7 mouse cellular contexts compared by ENCODE assay signal in genomic region chr9:74109761-74110460, GRCm38 (mm10). TPM values are rescaled to one million over a fixed set of nuclear protein-coding genes. Genes with fewer than 3 reads are reported as not detected.
A peak's percentile ranks its signal among the peaks of the same experiment; 100 is the strongest.
DNase-seq lines count a peak whose midpoint lies in the region; ATAC-seq and TF ChIP-seq lines count a peak whose summit lies in the region.

Wdr72 (plus strand) TSS chr9:74110356.

- peak; percentile 42 for DNase-seq in embryo, embryonic 9.5 days (ENCODE audit: extremely low spot score)
- DNase-seq in lung, postnatal 0 days (ENCODE audit: low spot score) = peak; percentile 48
- no peak for DNase-seq in layer of hippocampus, adult 8-10 months (ENCODE audit: low spot score in 2 of 2)
- DNase-seq in left cerebral cortex, postnatal 36 days (ENCODE audit: low spot score in 2 of 2) = no peak

- ATAC-seq in forebrain, embryonic 15.5 days (replicated peaks) = no peak
- ATAC-seq in kidney, embryonic 15.5 days (replicated peaks; ENCODE audit: low FRiP score) = peak; percentile 92
- ATAC-seq in lung, postnatal 0 days = peak; percentile 70; the same call in 1 of the 2 replicates
- peak; percentile 85; the same call in 1 of the 2 replicates for ATAC-seq in stomach, embryonic 15.5 days (ENCODE audit: insufficient read depth, low FRiP score, low read depth)

- no peak within 1 kb of the TSS for H3K27ac ChIP-seq in forebrain, embryonic 15.5 days (replicated peaks)
- no peak within 1 kb of the TSS for H3K27ac ChIP-seq in kidney, embryonic 15.5 days
- no peak within 1 kb of the TSS for H3K27ac ChIP-seq in lung, postnatal 0 days (ENCODE audit: low read length)
- no peak within 1 kb of the TSS for H3K27ac ChIP-seq in stomach, embryonic 15.5 days

- TF ChIP-seq EP300 in lung, postnatal 0 days (IDR thresholded peaks at IDR 0.05) = no peak

- intact Hi-C loops in left cerebral cortex, postnatal 36 days (cut with DNase I) = no loop called here

- H3K36me3 ChIP-seq in forebrain, embryonic 15.5 days = no peaks in the 10 kb centered on the region
- H3K36me3 ChIP-seq in kidney, embryonic 15.5 days = no peaks in the 10 kb centered on the region
- no peaks in the 10 kb centered on the region for H3K36me3 ChIP-seq in lung, postnatal 0 days (ENCODE audit: insufficient read depth, low read length)
- H3K36me3 ChIP-seq in stomach, embryonic 15.5 days = no peaks in the 10 kb centered on the region

- peak within 1 kb of the TSS; percentile 28 for H3K4me2 ChIP-seq in forebrain, embryonic 15.5 days (replicated peaks)
- peak within 1 kb of the TSS; percentile 78 for H3K4me2 ChIP-seq in kidney, embryonic 15.5 days
- H3K4me2 ChIP-seq in lung, postnatal 0 days (replicated peaks; ENCODE audit: low read depth, low read length) = peak within 1 kb of the TSS; percentile 53
- peak within 1 kb of the TSS; percentile 56 for H3K4me2 ChIP-seq in stomach, embryonic 15.5 days

- 0 out of 2 replicates have a peak, but pooled peaks cover 4% of the 10 kb centered on the region for H3K4me1 ChIP-seq in forebrain, embryonic 15.5 days
- peaks cover 8% of the 10 kb centered on the region for H3K4me1 ChIP-seq in kidney, embryonic 15.5 days
- H3K4me1 ChIP-seq in lung, postnatal 0 days (ENCODE audit: insufficient read depth, low read depth, low read length) = no peaks in the 10 kb centered on the region
- 0 out of 2 replicates have a peak, but pooled peaks cover 3% of the 10 kb centered on the region for H3K4me1 ChIP-seq in stomach, embryonic 15.5 days

- H3K9ac ChIP-seq in forebrain, embryonic 15.5 days (replicated peaks) = no peak within 1 kb of the TSS
- 0 out of 2 replicates have a peak within 1 kb of the TSS, but pooled peaks have one; percentile 22 for H3K9ac ChIP-seq in kidney, embryonic 15.5 days
- no peak within 1 kb of the TSS for H3K9ac ChIP-seq in lung, postnatal 0 days (replicated peaks; ENCODE audit: low read depth)
- H3K9ac ChIP-seq in stomach, embryonic 15.5 days = no peak within 1 kb of the TSS

- H3K4me3 ChIP-seq in forebrain, embryonic 15.5 days = 0 out of 2 replicates have a peak within 1 kb of the TSS, but pooled peaks have one; percentile 9
- peak within 1 kb of the TSS; percentile 45 for H3K4me3 ChIP-seq in kidney, embryonic 15.5 days (replicated peaks)
- H3K4me3 ChIP-seq in lung, postnatal 0 days (ENCODE audit: low read depth, low read length) = peak within 1 kb of the TSS; percentile 34
- H3K4me3 ChIP-seq in stomach, embryonic 15.5 days (replicated peaks) = peak within 1 kb of the TSS; percentile 39

- WGBS in forebrain, embryonic 15.5 days = 6% methylated on average over 16 of the region's 17 CpGs
- WGBS in kidney, embryonic 15.5 days = 1% methylated on average over 16 of the region's 17 CpGs
- 5% methylated on average over 16 of the region's 17 CpGs for WGBS in lung, postnatal 0 days
- 7% methylated on average over 17 of the region's 17 CpGs for WGBS in stomach, embryonic 15.5 days

- no peaks in the 10 kb centered on the region for H3K27me3 ChIP-seq in forebrain, embryonic 15.5 days
- no peaks in the 10 kb centered on the region for H3K27me3 ChIP-seq in kidney, embryonic 15.5 days
- no peaks in the 10 kb centered on the region for H3K27me3 ChIP-seq in lung, postnatal 0 days (replicated peaks; ENCODE audit: insufficient read depth, low read length)
- no peaks in the 10 kb centered on the region for H3K27me3 ChIP-seq in stomach, embryonic 15.5 days (replicated peaks)

- TF ChIP-seq CTCF in lung, postnatal 0 days (IDR thresholded peaks at IDR 0.05) = no peak

- no peaks in the 10 kb centered on the region for H3K9me3 ChIP-seq in forebrain, embryonic 15.5 days
- no peaks in the 10 kb centered on the region for H3K9me3 ChIP-seq in kidney, embryonic 15.5 days (replicated peaks)
- no peaks in the 10 kb centered on the region for H3K9me3 ChIP-seq in lung, postnatal 0 days (ENCODE audit: low read length)
- H3K9me3 ChIP-seq in stomach, embryonic 15.5 days = no peaks in the 10 kb centered on the region

RNA-seq across cellular contexts. Expression of gene Wdr72, which starts in this region (rescaled TPM):
- polyA plus RNA-seq in forebrain, embryonic 15.5 days (2015; fragmentation: Nextera tagmentation; extraction: Ambion mirVana) = 0.11 TPM in 1 of 2 replicates, not detected in the other
- 1.3 and 1.4 TPM in 2 replicates for polyA plus RNA-seq in kidney, embryonic 15.5 days (2015; fragmentation: Nextera tagmentation; extraction: Ambion mirVana)
- polyA plus RNA-seq in lung, postnatal 0 days (2015; fragmentation: Nextera tagmentation; extraction: Ambion mirVana) = 0.45 and 0.65 TPM in 2 replicates
- 0.98 and 1.1 TPM in 2 replicates for polyA plus RNA-seq in stomach, embryonic 15.5 days (2015; fragmentation: Nextera tagmentation; extraction: Ambion mirVana)
- total RNA-seq in layer of hippocampus, adult 8-10 months (2022) = under 1 TPM in 1 of 4 experiments, not detected in 3; 0.06 TPM
- not detected for total RNA-seq in left cerebral cortex, postnatal 36 days (2021)

Comparison
In these comparisons a context has a peak if more than half of its experiments do, and no peak if none do; other contexts are left out.
1. Peak in DNase-seq, ATAC-seq, H3K4me3 ChIP-seq and H3K4me2 ChIP-seq in lung, postnatal 0 days; RNA of the gene not detected or under 1 TPM.
2. H3K4me2 ChIP-seq: peak in every context shown above with its lines; median percentile 78 in kidney, embryonic 15.5 days; 56 in stomach, embryonic 15.5 days; 53 in lung, postnatal 0 days; 28 in forebrain, embryonic 15.5 days.